Mouse (Mus musculus) liver, embryonic 14.5 days (tissue): Measurements from ENCODE around the gene Nectin2.

ENCODE experiments used
- CTCF ChIP-seq: IDR thresholded peaks from 2 replicates; pipeline ENCODE4 v1.5.1; 2016; ENCODE audit warnings: antibody characterized with exemption, low read depth, control low read depth
- EP300 ChIP-seq: IDR thresholded peaks from 2 replicates; pipeline ENCODE4 v1.6.1; 2016; ENCODE audit warnings: antibody characterized with exemption, low read depth

- TF ChIP-seq EP300 (no peak), CTCF (no peak)
Observed at GRCm38 (mm10) chr7:19771682-19772081, 21.4 kb upstream of the Nectin2 start.
